Mouse (Mus musculus): ENCODE results near the gene Iqsec3. TPM values are rescaled to one million over a fixed set of nuclear protein-coding genes. Genes with fewer than 3 reads are reported as not detected.

The Iqsec3 gene
- total RNA-seq, 2 experiments from 2014 or later, result 116 to 121 TPM

- no peak overlapping the region for H3K4me3 ChIP-seq
- DNase-seq (ENCODE audit: extremely low spot score in 1 of 2, low spot score in 2 of 2), result peak in 1 of 2 experiments; percentile 24
- no peak for TF ChIP-seq CTCF (IDR thresholded peaks at IDR 0.05)
- no peak overlapping the region for H3K27ac ChIP-seq
- intact Hi-C loops (cut with DNase I), result no loop called here
These were observed 145.0 kb downstream of the Iqsec3 start for GRCm38 (mm10) chr6:121328417-121328884.

- Histone ChIP-seq H3K4me3 (no peak overlapping the region), H3K27ac (no peak overlapping the region)
- no peak for TF ChIP-seq CTCF (IDR thresholded peaks at IDR 0.05)
- no peak for DNase-seq (ENCODE audit: extremely low spot score in 1 of 2, low spot score in 2 of 2)
- intact Hi-C loops (cut with DNase I), result no loop called here
These were observed 146.9 kb downstream of the Iqsec3 start for GRCm38 (mm10) chr6:121326486-121327069.

DNA sequence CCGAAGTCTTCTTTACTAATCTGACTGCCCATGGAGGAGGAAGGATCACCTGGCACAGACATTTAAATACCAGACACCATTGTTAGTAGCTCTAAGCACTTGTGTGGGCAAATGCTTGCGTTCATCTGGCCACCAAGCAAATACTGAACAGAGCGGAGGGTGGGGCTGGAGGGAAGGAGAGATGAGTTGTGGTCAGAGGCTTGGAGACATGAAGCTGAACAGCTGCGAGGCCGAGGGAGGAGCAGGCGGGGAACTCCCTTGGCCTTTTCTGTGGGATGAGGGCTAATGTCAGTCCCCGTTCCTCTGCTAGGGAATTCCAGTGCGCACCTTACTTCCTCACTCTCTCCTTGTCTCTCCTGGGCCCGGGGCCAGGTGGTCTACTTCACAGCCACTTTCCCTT is 147.7 kb downstream of the Iqsec3 start:
- no peak overlapping the region for H3K4me3 ChIP-seq
- H3K27ac ChIP-seq, result no peak overlapping the region
- TF ChIP-seq CTCF (IDR thresholded peaks at IDR 0.05), result no peak
- intact Hi-C loops (cut with DNase I), result no loop called here
- DNase-seq (ENCODE audit: extremely low spot score in 1 of 2, low spot score in 2 of 2), result no peak

- no peak overlapping the region for H3K27ac ChIP-seq
- no peak for DNase-seq (ENCODE audit: extremely low spot score in 1 of 2, low spot score in 2 of 2)
- intact Hi-C loops (cut with DNase I), result no loop called here
- no peak for TF ChIP-seq CTCF (IDR thresholded peaks at IDR 0.05)
- no peak overlapping the region for H3K4me3 ChIP-seq
These were observed 148.2 kb downstream of the Iqsec3 start for GRCm38 (mm10) chr6:121325298-121325697.

Small RNAs within 50 kb of the gene (microRNA-seq; reads per million reads assigned to microRNA genes)
- 0 reads per million in 2 experiments for gene Gm24855

Other genes starting within 250 kb of the Iqsec3 start
- gene Usp18, start 227.8 kb downstream of the Iqsec3 start, total RNA-seq (2021), result under 1 TPM; 0.18 to 0.89 TPM
- gene Slc6a13, start 173.5 kb downstream of the Iqsec3 start, total RNA-seq (2021), result 10 to 100 TPM; 18.0 to 18.5 TPM
- 1 to 10 TPM; 1.6 to 1.7 TPM for gene Slc6a12, start 130.6 kb downstream of the Iqsec3 start, total RNA-seq (2021)
- gene A2m, start 161.7 kb upstream of the Iqsec3 start, total RNA-seq (2021), result 1 to 10 TPM; 2.6 to 2.9 TPM

All from left cerebral cortex, adult 2 months (tissue).